Mouse (Mus musculus) kidney, embryonic 14.5 days (tissue): ENCODE measurements around the gene Gm11077. TPM values are rescaled to one million over a fixed set of nuclear protein-coding genes. Genes with fewer than 3 reads are reported as not detected.
A peak's percentile ranks its signal among the peaks of the same experiment; 100 is the strongest.

Experiments used
- ATAC-seq: fragments of 200-750 bp; cut with Nextera tagmentation; 2 replicates; pipeline ENCODE4 v1.8.0; 2017; ENCODE audit warnings: moderate number of reproducible peaks, mild to moderate bottlenecking, moderate TSS enrichment, moderate library complexity; ENCODE audit not compliant: low FRiP score, low TSS enrichment
- H3K27ac ChIP-seq: fragments of 300-500 bp; sonication (generic); 2 replicates; pipeline ENCODE4 v1.5.1; 2014; ENCODE audit warnings: low read depth, mild to moderate bottlenecking, low read length, moderate library complexity, mixed read lengths
- H3K27me3 ChIP-seq: fragments of 300-500 bp; sonication (generic); 2 replicates; pipeline ENCODE4 v1.6.1; 2014; ENCODE audit warnings: mild to moderate bottlenecking, low read length; ENCODE audit not compliant: control insufficient read depth, insufficient read depth
- H3K36me3 ChIP-seq: fragments of 300-500 bp; sonication (generic); 2 replicates; pipeline ENCODE4 v1.6.1; 2014; ENCODE audit warnings: low read length, mixed read lengths; ENCODE audit not compliant: control insufficient read depth, insufficient read depth
- H3K4me1 ChIP-seq: fragments of 300-500 bp; sonication (generic); 2 replicates; pipeline ENCODE4 v1.6.1; 2014; ENCODE audit warnings: low read length, mixed read lengths; ENCODE audit not compliant: control insufficient read depth, insufficient read depth
- H3K4me2 ChIP-seq: fragments of 300-500 bp; sonication (generic); replicated peaks from 2 replicates; pipeline ENCODE4 v1.6.1; 2014; ENCODE audit warnings: low read depth, mild to moderate bottlenecking, low read length
- H3K4me3 ChIP-seq: fragments of 300-500 bp; sonication (generic); 2 replicates; pipeline ENCODE4 v1.5.1; 2014; ENCODE audit warnings: mild to moderate bottlenecking, low read length
- H3K9ac ChIP-seq: fragments of 300-500 bp; sonication (generic); 2 replicates; pipeline ENCODE4 v1.6.1; 2014; ENCODE audit warnings: low read depth, mild to moderate bottlenecking, low read length, moderate library complexity
- H3K9me3 ChIP-seq: fragments of 300-500 bp; sonication (generic); 2 replicates; pipeline ENCODE4 v1.6.1; 2016; ENCODE audit warnings: low read length; ENCODE audit not compliant: control insufficient read depth
- WGBS: fragments of 180-500 bp; shearing (Covaris S2); extraction: QIAGEN DNeasy Blood & Tissue Kit; methylation state at CpG from one replicate; pipeline ENCODE4 v1.1.7; 2014; 5-methylcytosine and 5-hydroxymethylcytosine counted together
- polyA plus RNA-seq: library from polyadenylated mRNA; unstranded; fragments of >200 nt; fragmentation: Nextera tagmentation; extraction: Ambion mirVana; gene quantifications from 2 replicates; pipeline ENCODE4 v1.2.1, GENCODE M21; 2014

Gm11077 gene
- not detected in 2 replicates for polyA plus RNA-seq

GRCm38 (mm10) chr6:140729272-140729671 is at the start of gene Gm11077:
Gene Gm11077 (plus strand): TSS chr6:140729284.
- Histone ChIP-seq H3K4me1 (peaks cover 8% of the 10 kb centered on the region; the same call in 1 of the 2 replicates), H3K9me3 (peaks cover 7% of the 10 kb centered on the region; the same call in 1 of the 2 replicates), H3K9ac (no peak within 1 kb of the TSS), H3K4me3 (no peak within 1 kb of the TSS), H3K27me3 (no peaks in the 10 kb centered on the region), H3K36me3 (no peaks in the 10 kb centered on the region), H3K27ac (no peak within 1 kb of the TSS), H3K4me2 (no peak within 1 kb of the TSS)
- WGBS: 95% methylated on average over 5 of the region's 5 CpGs
- ATAC-seq: no peak

DNA sequence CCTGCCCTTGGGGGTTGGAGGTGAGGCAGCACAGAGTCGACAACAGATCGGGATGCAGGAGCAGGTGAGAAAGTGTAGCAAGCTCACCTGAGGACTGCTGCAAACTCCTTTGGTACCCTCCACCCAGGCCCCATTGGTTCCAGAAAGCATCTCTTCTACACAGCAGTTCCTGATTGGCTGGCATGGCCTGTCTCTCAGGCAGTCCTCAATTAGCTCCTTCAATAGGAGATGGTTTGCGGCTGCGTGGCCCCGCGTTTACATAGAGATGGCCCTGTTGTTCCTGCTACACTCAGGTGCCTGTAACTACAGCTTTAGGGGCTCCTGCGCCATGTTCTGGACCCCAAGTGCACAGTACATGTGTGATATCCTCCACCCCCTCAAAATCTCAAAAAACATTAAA is 48.4 kb upstream of the Gm11077 start:
- H3K4me1 ChIP-seq: peaks cover 20% of the 10 kb centered on the region
- H3K27me3 ChIP-seq: no peaks in the 10 kb centered on the region
- no peak overlapping the region for H3K27ac ChIP-seq
- H3K4me2 ChIP-seq: no peak overlapping the region
- H3K4me3 ChIP-seq: no peak overlapping the region
- 62% methylated on average over 7 of the region's 7 CpGs for WGBS
- no peak for ATAC-seq
- H3K36me3 ChIP-seq: no peaks in the 10 kb centered on the region
- no peak overlapping the region for H3K9ac ChIP-seq
- H3K9me3 ChIP-seq: no peaks in the 10 kb centered on the region

- Histone ChIP-seq H3K27ac (no peak overlapping the region; the same call in 1 of the 2 replicates), H3K9me3 (no peaks in the 10 kb centered on the region), H3K27me3 (no peaks in the 10 kb centered on the region), H3K4me1 (peaks cover 15% of the 10 kb centered on the region), H3K9ac (no peak overlapping the region), H3K4me2 (no peak overlapping the region), H3K4me3 (no peak overlapping the region), H3K36me3 (no peaks in the 10 kb centered on the region)
- ATAC-seq: 0 out of 2 replicates have a peak, but pooled peaks have one; percentile 20
- WGBS: 45% methylated on average over 13 of the region's 13 CpGs
Measured at GRCm38 (mm10) chr6:140682829-140683228, 46.3 kb upstream of the Gm11077 start.

- H3K4me1 ChIP-seq: no peaks in the 10 kb centered on the region
- no peaks in the 10 kb centered on the region for H3K9me3 ChIP-seq
- H3K27me3 ChIP-seq: no peaks in the 10 kb centered on the region
- H3K4me2 ChIP-seq: no peak overlapping the region
- no peak overlapping the region for H3K4me3 ChIP-seq
- 93% methylated on average over 11 of the region's 11 CpGs for WGBS
- H3K9ac ChIP-seq: no peak overlapping the region
- no peak overlapping the region for H3K27ac ChIP-seq
- H3K36me3 ChIP-seq: no peaks in the 10 kb centered on the region
- no peak for ATAC-seq
Measured at GRCm38 (mm10) chr6:140684403-140684802, 44.7 kb upstream of the Gm11077 start.

DNA sequence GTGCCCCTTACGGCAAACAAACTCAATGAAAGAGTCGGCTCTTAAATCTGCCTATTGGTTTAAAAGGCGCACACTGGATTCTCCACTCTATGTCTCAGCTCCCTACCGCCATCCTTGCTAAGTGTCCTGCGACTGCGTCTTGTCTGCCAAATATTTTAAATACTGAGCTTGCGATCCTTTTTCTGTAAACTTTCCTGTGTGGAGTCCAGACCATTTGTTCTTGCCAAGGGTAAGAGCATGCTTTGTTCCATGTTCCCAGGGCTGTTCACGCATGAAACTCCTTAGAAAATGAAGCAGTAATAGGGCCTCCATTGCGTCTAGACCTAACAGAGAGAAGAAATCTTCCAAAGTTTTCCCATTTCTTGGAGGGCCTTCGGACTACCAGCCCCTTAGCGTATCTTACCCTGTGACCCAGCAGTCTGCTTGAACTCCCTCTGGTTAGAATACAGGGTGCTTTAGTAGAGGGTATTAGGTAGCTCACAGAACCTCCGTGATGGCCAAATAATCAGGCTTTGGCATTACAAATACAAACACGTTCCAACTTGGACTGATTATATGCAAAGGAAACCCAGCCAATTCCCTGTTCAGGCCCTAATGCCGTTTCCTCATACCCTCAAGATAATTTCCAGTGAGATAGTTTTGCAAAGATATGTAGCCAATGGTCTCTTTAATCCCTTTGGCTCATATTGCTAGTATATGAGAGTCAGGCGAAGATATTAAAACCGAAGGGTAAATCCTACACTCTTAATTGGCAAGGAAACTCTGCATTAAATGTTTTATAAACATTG is 39.3 kb upstream of the Gm11077 start:
- Histone ChIP-seq H3K4me2 (no peak overlapping the region), H3K4me1 (no peaks in the 10 kb centered on the region), H3K4me3 (no peak overlapping the region), H3K36me3 (no peaks in the 10 kb centered on the region), H3K27ac (no peak overlapping the region), H3K9me3 (no peaks in the 10 kb centered on the region), H3K9ac (no peak overlapping the region), H3K27me3 (no peaks in the 10 kb centered on the region)
- ATAC-seq: no peak
- 87% methylated on average over 16 of the region's 16 CpGs for WGBS

- no peak overlapping the region for H3K27ac ChIP-seq
- WGBS: 89% methylated on average over 6 of the region's 6 CpGs
- no peaks in the 10 kb centered on the region for H3K9me3 ChIP-seq
- no peaks in the 10 kb centered on the region for H3K36me3 ChIP-seq
- no peaks in the 10 kb centered on the region for H3K27me3 ChIP-seq
- ATAC-seq: no peak
- H3K4me1 ChIP-seq: no peaks in the 10 kb centered on the region
- no peak overlapping the region for H3K4me3 ChIP-seq
- H3K9ac ChIP-seq: no peak overlapping the region
- H3K4me2 ChIP-seq: no peak overlapping the region
Measured at GRCm38 (mm10) chr6:140692160-140692559, 36.9 kb upstream of the Gm11077 start.

- Histone ChIP-seq H3K9me3 (peaks cover 3% of the 10 kb centered on the region; the same call in 1 of the 2 replicates), H3K4me1 (no peaks in the 10 kb centered on the region), H3K36me3 (no peaks in the 10 kb centered on the region), H3K27ac (no peak overlapping the region), H3K4me2 (no peak overlapping the region), H3K27me3 (no peaks in the 10 kb centered on the region), H3K4me3 (no peak overlapping the region), H3K9ac (no peak overlapping the region)
- ATAC-seq: no peak
- WGBS: 43% methylated on average over 12 of the region's 12 CpGs
Measured at GRCm38 (mm10) chr6:140696192-140696879, 32.7 kb upstream of the Gm11077 start.

DNA sequence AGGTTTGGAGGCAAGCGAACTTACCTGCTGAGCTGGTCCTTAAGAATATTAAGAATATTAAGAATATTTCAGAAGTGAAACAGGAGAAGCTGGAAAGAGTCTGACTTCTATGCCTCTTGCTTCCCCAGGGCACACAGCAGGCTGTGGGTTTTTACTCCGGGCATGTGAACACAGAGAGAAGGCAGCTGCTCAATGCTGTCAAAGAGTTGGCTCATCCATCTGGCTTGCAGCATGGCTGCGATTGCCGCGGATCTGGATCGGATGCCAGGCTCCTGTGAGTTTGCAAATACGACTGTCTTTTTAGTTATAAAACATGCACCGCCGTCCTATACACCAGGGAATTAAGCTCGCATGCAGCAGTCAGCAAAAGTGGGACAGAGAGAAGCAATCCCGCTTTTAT is 31.1 kb upstream of the Gm11077 start:
- no peak overlapping the region for H3K27ac ChIP-seq
- 91% methylated on average over 11 of the region's 11 CpGs for WGBS
- H3K4me3 ChIP-seq: no peak overlapping the region
- no peaks in the 10 kb centered on the region for H3K27me3 ChIP-seq
- no peak overlapping the region for H3K4me2 ChIP-seq
- H3K4me1 ChIP-seq: no peaks in the 10 kb centered on the region
- no peaks in the 10 kb centered on the region for H3K36me3 ChIP-seq
- H3K9ac ChIP-seq: no peak overlapping the region
- peaks cover 3% of the 10 kb centered on the region; the same call in 1 of the 2 replicates for H3K9me3 ChIP-seq
- ATAC-seq: no peak

- Histone ChIP-seq H3K9me3 (peaks cover 3% of the 10 kb centered on the region; the same call in 1 of the 2 replicates), H3K27ac (no peak overlapping the region), H3K4me3 (no peak overlapping the region), H3K36me3 (no peaks in the 10 kb centered on the region), H3K4me1 (no peaks in the 10 kb centered on the region), H3K4me2 (no peak overlapping the region), H3K9ac (no peak overlapping the region), H3K27me3 (no peaks in the 10 kb centered on the region)
- ATAC-seq: no peak
- 90% methylated on average over 1 of the region's 1 CpGs for WGBS
Measured at GRCm38 (mm10) chr6:140698596-140698995, 30.5 kb upstream of the Gm11077 start.
